Mouse (Mus musculus) intestine, postnatal 0 days (tissue): ENCODE measurements around the gene Nmt1. TPM values are rescaled to one million over a fixed set of nuclear protein-coding genes. Genes with fewer than 3 reads are reported as not detected.
A peak's percentile ranks its signal among the peaks of the same experiment; 100 is the strongest.

Experiments used
- ATAC-seq: fragments of 200-750 bp; cut with Nextera tagmentation; 2 replicates; pipeline ENCODE4 v1.8.0; 2017; ENCODE audit warnings: mild to moderate bottlenecking, moderate TSS enrichment, moderate library complexity
- H3K27ac ChIP-seq: fragments of 300-500 bp; sonication (generic); 2 replicates; pipeline ENCODE4 v1.5.1; 2014; ENCODE audit warnings: mild to moderate bottlenecking, low read depth, low read length, moderate library complexity
- H3K27me3 ChIP-seq: fragments of 300-500 bp; sonication (generic); replicated peaks from 2 replicates; pipeline ENCODE4 v1.6.1; 2014; ENCODE audit warnings: low read length, mixed read lengths; ENCODE audit not compliant: control insufficient read depth, insufficient read depth
- H3K36me3 ChIP-seq: fragments of 300-500 bp; sonication (generic); 2 replicates; pipeline ENCODE4 v1.6.1; 2014; ENCODE audit warnings: mild to moderate bottlenecking, moderate library complexity; ENCODE audit not compliant: control insufficient read depth, insufficient read depth
- H3K4me1 ChIP-seq: fragments of 300-500 bp; sonication (generic); replicated peaks from 2 replicates; pipeline ENCODE4 v1.6.1; 2014; ENCODE audit warnings: antibody characterized with exemption, low read length, mixed read lengths; ENCODE audit not compliant: control insufficient read depth, insufficient read depth
- H3K4me2 ChIP-seq: fragments of 300-500 bp; sonication (generic); replicated peaks from 2 replicates; pipeline ENCODE4 v1.6.1; 2014; ENCODE audit warnings: low read depth, mild to moderate bottlenecking, moderate library complexity
- H3K4me3 ChIP-seq: fragments of 300-500 bp; sonication (generic); 2 replicates; pipeline ENCODE4 v1.5.1; 2014; ENCODE audit warnings: low read depth, low read length
- H3K9ac ChIP-seq: fragments of 300-500 bp; sonication (generic); 2 replicates; pipeline ENCODE4 v1.6.1; 2014; ENCODE audit warnings: mild to moderate bottlenecking, low read depth, low read length
- H3K9me3 ChIP-seq: fragments of 300-500 bp; sonication (generic); 2 replicates; pipeline ENCODE4 v1.6.1; 2016; ENCODE audit warnings: mixed run types; ENCODE audit not compliant: control insufficient read depth
- CTCF ChIP-seq: sonication (generic); IDR thresholded peaks from 2 replicates; pipeline ENCODE4 v1.5.1; 2016; ENCODE audit warnings: low read depth, mild to moderate bottlenecking, control low read depth, antibody characterized with exemption, moderate library complexity
- WGBS: fragments of 180-500 bp; shearing (Covaris S2); extraction: QIAGEN DNeasy Blood & Tissue Kit; methylation state at CpG from one replicate; pipeline ENCODE4 v1.1.7; 2014; 5-methylcytosine and 5-hydroxymethylcytosine counted together
- polyA plus RNA-seq: library from polyadenylated mRNA; unstranded; fragments of >200 nt; fragmentation: Nextera tagmentation; extraction: Ambion mirVana; gene quantifications from 2 replicates; pipeline ENCODE4 v1.2.1, GENCODE M21; 2015

The Nmt1 gene
- polyA plus RNA-seq, 1 experiment from 2014 or later: 58.4 TPM

DNA sequence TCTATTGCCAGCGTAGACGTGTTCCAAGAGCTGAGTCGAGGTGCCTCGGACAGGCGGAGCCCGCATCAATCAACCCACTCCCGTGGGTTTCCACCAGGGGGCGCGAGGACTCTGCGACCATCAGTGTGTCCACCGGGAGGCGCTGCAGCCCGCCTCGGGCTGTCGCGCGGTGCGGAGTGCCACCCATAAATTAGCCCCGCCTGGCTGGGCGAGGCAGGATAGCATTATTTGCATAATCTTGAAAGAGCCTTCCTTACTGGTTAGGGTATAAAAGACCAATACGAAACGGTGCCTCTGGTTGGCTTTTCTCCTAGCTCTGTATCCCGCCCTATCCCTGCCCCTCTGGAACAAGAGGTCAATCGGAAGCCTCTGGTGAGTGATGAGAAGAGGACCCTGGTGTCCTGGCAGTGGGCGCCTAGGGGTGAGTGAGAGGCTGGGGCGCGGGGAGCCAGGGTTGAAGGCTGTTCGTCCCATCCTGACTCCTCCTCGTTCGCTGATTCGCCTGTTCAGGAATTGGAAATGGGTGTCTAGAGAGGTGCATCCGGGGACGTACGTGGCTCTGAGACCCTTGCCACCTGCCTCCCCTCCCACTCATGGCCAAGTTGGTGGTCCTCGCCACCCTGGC lies 74.8 kb downstream of the Nmt1 start:
- H3K4me1 ChIP-seq: peaks cover 24% of the 10 kb centered on the region
- WGBS: 1% methylated on average over 35 of the region's 35 CpGs
- H3K4me3 ChIP-seq: peak overlapping the region; percentile 53
- no peaks in the 10 kb centered on the region for H3K9me3 ChIP-seq
- H3K36me3 ChIP-seq: peaks cover 11% of the 10 kb centered on the region; the same call in 1 of the 2 replicates
- H3K9ac ChIP-seq: peak overlapping the region; percentile 35; the same call in 1 of the 2 replicates
- H3K27ac ChIP-seq: peak overlapping the region; percentile 11; the same call in 1 of the 2 replicates
- H3K27me3 ChIP-seq: peaks cover 16% of the 10 kb centered on the region; the same call in 1 of the 2 replicates
- TF ChIP-seq CTCF: peak; percentile 100
- ATAC-seq: peak; percentile 88
- H3K4me2 ChIP-seq: peak overlapping the region; percentile 93

DNA sequence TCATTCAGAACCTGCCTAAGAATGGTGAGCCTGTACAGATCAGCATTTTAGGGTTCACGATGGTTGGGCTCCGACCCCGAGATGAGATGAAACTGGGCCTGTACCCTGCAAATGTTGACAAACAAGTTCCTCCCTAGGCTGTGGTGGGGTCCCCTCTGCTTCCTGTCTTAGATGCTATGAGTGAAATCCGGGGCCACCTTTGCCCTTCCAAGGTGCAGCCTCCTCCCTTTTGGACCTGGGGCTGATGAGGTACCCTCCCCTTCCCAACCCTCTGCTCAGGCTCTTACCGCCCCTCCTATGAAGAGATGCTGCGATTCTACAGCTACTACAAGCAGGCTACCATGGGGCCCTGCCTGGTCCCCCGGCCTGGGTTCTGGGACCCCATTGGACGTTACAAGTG lies 75.6 kb downstream of the Nmt1 start:
- peaks cover 24% of the 10 kb centered on the region for H3K4me1 ChIP-seq
- H3K4me3 ChIP-seq: peak overlapping the region; percentile 53
- no peak for ATAC-seq
- peaks cover 11% of the 10 kb centered on the region; the same call in 1 of the 2 replicates for H3K36me3 ChIP-seq
- peak overlapping the region; percentile 93 for H3K4me2 ChIP-seq
- no peak for TF ChIP-seq CTCF
- WGBS: 56% methylated on average over 8 of the region's 8 CpGs
- peak overlapping the region; percentile 35; the same call in 1 of the 2 replicates for H3K9ac ChIP-seq
- H3K9me3 ChIP-seq: no peaks in the 10 kb centered on the region
- H3K27me3 ChIP-seq: peaks cover 16% of the 10 kb centered on the region; the same call in 1 of the 2 replicates
- no peak overlapping the region for H3K27ac ChIP-seq

GRCm38 (mm10) chr11:103104469-103104868 lies 76.5 kb downstream of the Nmt1 start:
- peak; percentile 27 for ATAC-seq
- no peak for TF ChIP-seq CTCF
- Histone ChIP-seq H3K4me1 (peaks cover 24% of the 10 kb centered on the region), H3K9me3 (no peaks in the 10 kb centered on the region), H3K9ac (peak overlapping the region; percentile 26; the same call in 1 of the 2 replicates), H3K4me2 (peak overlapping the region; percentile 93), H3K4me3 (no peak overlapping the region), H3K27ac (peak overlapping the region; percentile 71), H3K27me3 (peaks cover 16% of the 10 kb centered on the region; the same call in 1 of the 2 replicates), H3K36me3 (peaks cover 11% of the 10 kb centered on the region; the same call in 1 of the 2 replicates)
- WGBS: 39% methylated on average over 7 of the region's 7 CpGs

- Histone ChIP-seq H3K27ac (peak overlapping the region; percentile 71; the same call in 1 of the 2 replicates), H3K4me1 (peaks cover 24% of the 10 kb centered on the region), H3K9ac (peak overlapping the region; percentile 26; the same call in 1 of the 2 replicates), H3K4me3 (0 out of 2 replicates have a peak overlapping the region, but pooled peaks have one; percentile 2), H3K27me3 (peaks cover 12% of the 10 kb centered on the region; the same call in 1 of the 2 replicates), H3K36me3 (peaks cover 11% of the 10 kb centered on the region; the same call in 1 of the 2 replicates), H3K4me2 (peak overlapping the region; percentile 93), H3K9me3 (no peaks in the 10 kb centered on the region)
- WGBS: 40% methylated on average over 14 of the region's 14 CpGs
- TF ChIP-seq CTCF: no peak
- no peak; the same call in 1 of the 2 replicates for ATAC-seq
Measured at GRCm38 (mm10) chr11:103105180-103105725, 77.3 kb downstream of the Nmt1 start.

DNA sequence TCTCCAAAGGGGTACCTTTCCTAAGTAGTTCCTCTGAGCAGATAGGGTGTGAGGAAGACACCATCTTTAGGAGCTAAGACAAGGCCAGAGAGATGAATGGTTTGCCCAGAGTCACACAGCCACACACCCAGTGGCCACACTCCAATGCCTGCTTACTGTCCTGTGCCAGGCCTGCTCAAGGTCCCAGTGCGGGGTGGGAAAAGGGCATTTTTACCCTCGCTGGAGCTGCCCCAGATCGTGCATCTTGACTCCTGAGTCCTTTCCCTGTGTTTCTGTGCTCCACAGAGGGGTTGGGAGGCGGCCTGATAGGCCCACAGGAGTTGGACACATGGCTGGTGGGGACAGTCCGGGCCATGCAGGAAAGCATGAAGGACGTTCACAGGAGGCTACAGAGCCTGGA lies 77.8 kb downstream of the Nmt1 start:
- Histone ChIP-seq H3K4me2 (peak overlapping the region; percentile 93), H3K4me3 (no peak overlapping the region), H3K36me3 (peaks cover 11% of the 10 kb centered on the region; the same call in 1 of the 2 replicates), H3K4me1 (peaks cover 24% of the 10 kb centered on the region), H3K9ac (no peak overlapping the region), H3K9me3 (no peaks in the 10 kb centered on the region), H3K27ac (peak overlapping the region; percentile 54; the same call in 1 of the 2 replicates), H3K27me3 (peaks cover 6% of the 10 kb centered on the region; the same call in 1 of the 2 replicates)
- no peak for ATAC-seq
- TF ChIP-seq CTCF: no peak
- WGBS: 92% methylated on average over 6 of the region's 6 CpGs

GRCm38 (mm10) chr11:103106386-103106785 lies 78.4 kb downstream of the Nmt1 start:
- Histone ChIP-seq H3K4me3 (no peak overlapping the region), H3K27ac (no peak overlapping the region), H3K9me3 (no peaks in the 10 kb centered on the region), H3K4me2 (0 out of 2 replicates have a peak overlapping the region, but pooled peaks have one; percentile 93), H3K4me1 (peaks cover 24% of the 10 kb centered on the region), H3K9ac (no peak overlapping the region), H3K27me3 (peaks cover under 1% of the 10 kb centered on the region; the same call in 1 of the 2 replicates), H3K36me3 (peaks cover 11% of the 10 kb centered on the region; the same call in 1 of the 2 replicates)
- ATAC-seq: no peak
- TF ChIP-seq CTCF: no peak
- WGBS: 66% methylated on average over 4 of the region's 4 CpGs
